Mouse (Mus musculus) brain, embryonic 18.5 days (tissue): ENCODE results near the gene Btla.

Experiments used
- DNase-seq: peaks from one replicate; pipeline ENCODE4 v3.0.0-alpha.2; 2012; ENCODE audit warnings: low read depth, low spot score

Gene Btla

GRCm38 (mm10) chr16:45257567-45257966, 33.5 kb downstream of the Btla start:
- no peak for DNase-seq

- no peak for DNase-seq
Observed at GRCm38 (mm10) chr16:45259663-45260062, 35.5 kb downstream of the Btla start.

GRCm38 (mm10) chr16:45261321-45261720, 37.2 kb downstream of the Btla start:
- DNase-seq = no peak

- no peak for DNase-seq
Observed at GRCm38 (mm10) chr16:45262051-45262450, 37.9 kb downstream of the Btla start.

- no peak for DNase-seq
Observed at GRCm38 (mm10) chr16:45269886-45270285, 45.8 kb downstream of the Btla start.

- DNase-seq = no peak
Observed at GRCm38 (mm10) chr16:45283093-45283492, 59.0 kb downstream of the Btla start.

GRCm38 (mm10) chr16:45297806-45298205, 73.7 kb downstream of the Btla start:
- DNase-seq = no peak
